Mouse (Mus musculus) brain, embryonic 18.5 days (tissue): ENCODE results near the gene Gstp1.
"Not testable (repeated sequence)": the region's sequence is repeated elsewhere in the genome, so short reads cannot be mapped to it uniquely, and the experiment has no call there.

Experiments used
- DNase-seq: peaks from one replicate; pipeline ENCODE4 v3.0.0-alpha.2; 2012; ENCODE audit warnings: low read depth, low spot score

Gene Gstp1

DNA sequence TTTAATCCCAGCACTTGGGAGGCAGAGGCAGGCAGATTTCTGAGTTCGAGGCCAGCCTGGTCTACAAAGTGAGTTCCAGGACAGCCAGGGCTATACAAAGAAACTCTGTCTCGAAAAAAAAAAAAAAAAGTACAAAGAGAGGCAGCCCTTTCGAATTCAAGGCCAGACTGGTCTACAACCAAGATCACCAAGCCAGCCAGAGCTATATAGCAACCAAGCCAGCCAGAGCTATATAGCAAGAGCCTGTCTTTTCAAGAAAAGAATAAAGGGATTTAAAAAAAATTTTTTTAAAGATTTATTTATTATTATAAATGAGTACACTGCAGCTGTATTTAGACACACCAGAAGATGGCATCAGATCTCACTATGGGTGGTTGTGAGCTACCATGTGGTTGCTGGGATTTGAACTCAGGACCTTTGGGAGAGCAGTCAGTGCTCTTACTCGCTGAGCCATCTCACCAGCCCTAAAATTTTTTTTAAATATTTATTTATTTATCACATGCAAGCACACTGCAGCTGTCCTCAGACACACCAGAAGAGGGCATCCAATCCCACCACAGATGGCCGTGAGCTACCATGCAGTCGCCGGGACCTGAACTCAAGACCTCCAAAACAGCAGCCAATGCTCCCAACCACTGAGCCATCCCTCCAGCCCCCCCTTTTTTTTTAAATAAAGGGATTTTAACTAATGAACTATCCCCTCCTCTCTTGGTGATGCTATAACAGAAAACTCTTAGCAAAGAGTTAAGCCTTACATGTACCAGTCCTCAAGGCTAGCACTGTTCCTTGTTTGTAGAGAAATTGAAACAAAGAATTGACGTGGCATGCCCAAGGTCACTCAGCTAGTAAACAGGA lies 22.5 kb upstream of the Gstp1 start:
- DNase-seq: not testable (repeated sequence)

DNA sequence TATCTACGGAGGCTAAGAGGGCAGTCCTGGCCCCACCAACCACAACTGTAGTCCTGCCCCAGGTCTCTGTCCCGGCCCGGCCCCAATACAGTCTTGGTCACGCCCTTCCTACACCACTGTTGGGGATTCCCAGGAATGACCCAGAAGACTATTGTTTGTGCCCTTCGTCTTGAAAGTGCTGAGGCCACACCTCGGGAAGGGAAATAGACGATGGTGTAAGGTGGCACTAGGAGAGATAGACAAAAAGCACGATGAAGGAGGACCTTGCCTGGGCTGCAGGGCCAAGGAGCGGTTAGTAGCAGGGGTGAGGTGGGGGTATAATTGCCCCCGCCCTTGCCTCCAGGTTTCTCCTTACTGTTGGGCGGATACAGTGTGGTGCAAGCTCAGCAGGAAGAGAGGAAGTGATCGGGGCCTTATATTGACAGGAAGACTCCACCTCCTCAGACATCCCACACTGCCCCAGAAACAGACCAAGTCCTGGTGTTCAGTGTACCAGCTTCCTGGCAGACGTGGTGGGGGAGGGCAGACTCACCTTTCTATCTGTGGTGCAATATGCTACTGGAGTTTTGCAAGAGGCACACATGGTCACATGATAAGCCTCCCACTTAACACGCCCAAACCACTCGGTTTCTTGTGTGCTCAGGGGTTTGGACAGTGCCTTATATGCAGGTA lies 21.4 kb upstream of the Gstp1 start, which contains the start of gene Gstp3:
Gene Gstp3 (minus strand): TSS at position 501 of the 672 bp plus-strand sequence.
- DNase-seq: no peak

DNA sequence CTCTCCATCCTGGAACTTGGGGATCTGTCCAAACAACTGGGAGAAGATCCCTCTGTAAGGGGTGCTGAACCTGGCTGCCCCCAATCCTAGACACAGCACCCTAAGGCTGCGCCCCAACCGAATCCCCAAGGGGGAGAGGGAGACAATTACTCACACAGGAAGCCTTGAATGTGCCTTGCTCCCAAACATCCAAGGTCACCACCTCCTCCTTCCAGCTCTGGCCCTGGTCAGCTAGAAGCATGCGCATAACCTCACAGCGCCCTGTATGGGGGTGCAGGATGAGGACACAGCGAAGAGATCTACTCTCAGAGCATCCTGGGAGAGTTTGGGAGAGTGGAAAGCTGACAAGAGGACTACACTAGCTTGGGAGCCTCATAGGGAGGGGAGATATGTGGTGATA lies 20.8 kb upstream of the Gstp1 start:
- DNase-seq: no peak

DNA sequence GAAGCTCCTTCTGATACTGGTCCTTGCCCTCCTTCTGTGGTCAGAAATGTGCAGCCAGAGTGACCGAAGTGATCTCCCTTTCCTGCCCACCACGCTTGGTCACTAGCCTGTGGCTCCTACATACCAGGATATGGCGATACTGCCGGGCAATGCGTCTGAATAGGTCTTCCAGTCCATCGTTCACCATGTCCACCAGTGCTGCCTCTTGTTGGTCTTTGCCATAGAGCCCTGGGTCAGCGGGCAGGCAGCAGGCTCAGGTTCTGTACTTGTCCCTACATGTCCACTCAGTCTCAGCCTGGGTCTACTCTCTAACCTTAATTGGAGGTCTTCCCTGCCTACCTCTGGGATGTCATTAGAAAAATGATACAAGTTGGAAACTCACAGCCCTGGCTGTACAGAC lies 20.2 kb upstream of the Gstp1 start:
- no peak for DNase-seq

DNA sequence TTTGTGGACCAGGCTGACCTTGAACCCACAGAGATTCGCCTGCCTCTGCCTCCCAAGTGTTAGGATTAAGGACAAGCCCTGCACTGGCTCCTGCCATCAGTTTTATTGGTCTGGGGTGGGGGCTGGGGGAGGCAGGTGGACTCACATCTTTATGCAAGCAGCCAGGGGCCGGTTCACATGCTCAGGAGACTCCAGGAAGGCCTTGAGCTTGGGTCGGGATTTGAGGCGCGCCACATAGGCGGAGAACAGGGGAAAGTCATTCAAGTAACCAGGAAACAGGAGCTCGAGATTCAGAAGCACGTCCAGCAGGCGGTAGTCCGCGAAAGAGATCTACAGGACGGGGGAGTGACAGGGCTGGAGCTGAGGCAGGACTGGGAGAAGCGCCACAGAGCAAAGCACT lies 19.6 kb upstream of the Gstp1 start:
- no peak for DNase-seq

DNA sequence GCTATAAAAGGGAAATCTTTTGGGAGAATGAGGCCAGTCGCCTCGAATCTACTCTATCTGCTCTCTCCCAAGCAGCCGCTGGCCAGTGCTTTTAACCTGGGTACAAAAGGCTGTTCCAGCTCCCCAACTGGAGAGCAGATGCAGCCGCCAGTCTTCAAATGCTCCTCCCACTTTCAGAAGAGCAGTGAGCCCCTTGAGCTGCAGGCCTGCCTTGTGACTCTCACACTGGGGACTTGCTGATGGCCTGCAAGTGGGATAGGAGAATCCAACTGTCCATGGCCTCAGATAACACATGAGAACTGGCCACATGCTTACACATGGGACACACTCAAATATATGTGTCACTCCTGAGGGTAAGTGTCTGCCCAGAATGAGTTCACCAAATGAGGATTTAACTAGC lies 18.9 kb upstream of the Gstp1 start:
- no peak for DNase-seq

DNA sequence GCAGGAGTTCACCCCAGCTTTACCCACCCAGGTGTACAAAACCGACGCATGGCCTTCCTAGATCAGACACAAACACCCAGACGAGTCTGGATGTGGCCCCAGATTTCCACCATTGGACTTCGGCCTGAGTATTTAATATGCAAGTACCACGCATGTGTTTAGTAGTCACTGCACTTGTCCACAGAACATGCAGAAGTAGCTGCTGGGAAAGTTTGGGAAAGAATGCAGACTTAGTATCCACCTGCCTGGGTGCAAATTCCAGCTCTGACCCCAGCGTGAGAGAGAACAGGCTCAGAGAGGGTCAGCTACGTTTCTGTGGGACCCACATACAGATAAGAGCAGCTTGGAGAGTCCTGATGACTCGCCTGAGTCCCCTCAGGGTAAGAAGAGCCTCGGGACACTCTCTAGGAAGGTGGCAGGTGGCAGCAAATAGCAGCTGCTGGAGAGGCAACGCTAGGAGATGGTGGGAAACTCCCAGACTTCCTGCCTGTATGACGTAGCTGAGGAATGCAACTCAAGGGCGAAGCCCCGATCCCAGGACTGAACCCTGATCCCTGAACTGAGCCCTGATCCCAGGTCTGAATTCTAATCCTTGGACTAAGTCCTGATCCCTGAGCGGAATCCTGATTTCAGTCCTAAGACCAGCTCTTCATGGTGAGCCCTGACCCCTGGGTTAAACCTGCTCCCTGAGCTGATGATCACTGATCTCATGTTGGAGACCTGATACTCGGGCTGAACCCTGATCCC lies 18.3 kb upstream of the Gstp1 start:
- DNase-seq: no peak

DNA sequence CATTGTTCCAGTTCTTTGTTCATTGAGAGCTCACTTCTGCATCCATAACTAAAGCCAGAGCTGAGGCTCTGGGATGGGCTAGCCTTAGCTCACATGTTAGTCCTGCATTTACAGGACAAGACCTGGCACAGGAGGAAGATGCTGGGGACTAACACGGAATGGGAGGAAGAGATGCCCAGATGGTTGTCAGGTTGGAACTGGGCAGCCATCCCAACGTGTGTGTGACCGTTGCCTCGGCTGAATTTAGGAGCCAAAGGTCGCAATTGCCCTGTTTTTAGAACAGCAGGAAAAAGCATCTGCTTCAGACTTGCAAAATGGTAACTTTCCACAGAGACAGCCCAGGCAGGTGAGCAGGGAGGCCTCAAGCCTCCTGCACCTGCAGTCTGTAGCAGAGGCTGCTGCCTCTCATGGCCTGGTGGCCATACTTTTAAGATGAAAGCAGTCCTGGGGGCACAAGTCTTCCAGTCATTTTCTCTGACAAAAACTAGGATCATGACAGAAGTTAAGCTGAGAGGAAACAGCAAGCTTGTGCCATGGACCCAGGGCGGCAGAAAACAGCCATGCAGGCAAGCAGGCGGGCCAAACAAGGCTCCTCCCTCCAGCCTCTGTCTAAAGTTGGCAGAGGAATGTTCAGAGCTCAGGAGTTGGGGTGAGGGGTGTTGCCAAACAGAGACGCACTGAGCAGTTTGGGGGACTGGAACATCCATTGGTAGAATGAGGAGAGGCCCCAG lies 17.6 kb upstream of the Gstp1 start:
- no peak for DNase-seq

DNA sequence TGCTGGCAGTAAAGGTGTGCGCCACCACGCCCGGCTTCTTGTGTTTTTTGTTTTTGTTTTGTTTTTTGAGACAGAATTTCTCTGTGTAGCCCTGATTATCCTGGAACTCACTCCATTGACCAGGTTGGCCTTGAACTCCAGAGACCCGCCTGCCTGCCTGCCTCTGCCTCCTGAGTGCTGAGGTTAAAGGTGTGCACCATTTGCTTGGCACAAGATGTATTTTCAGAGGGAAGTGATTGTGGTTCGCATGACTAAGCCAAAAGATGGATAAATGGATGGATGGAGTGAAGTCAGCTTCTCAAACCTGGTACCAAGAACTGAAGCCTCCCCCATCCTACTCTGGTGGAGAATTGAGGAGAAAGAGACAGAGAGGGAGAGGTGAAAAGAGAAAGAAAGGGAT lies 16.8 kb upstream of the Gstp1 start:
- no peak for DNase-seq

DNA sequence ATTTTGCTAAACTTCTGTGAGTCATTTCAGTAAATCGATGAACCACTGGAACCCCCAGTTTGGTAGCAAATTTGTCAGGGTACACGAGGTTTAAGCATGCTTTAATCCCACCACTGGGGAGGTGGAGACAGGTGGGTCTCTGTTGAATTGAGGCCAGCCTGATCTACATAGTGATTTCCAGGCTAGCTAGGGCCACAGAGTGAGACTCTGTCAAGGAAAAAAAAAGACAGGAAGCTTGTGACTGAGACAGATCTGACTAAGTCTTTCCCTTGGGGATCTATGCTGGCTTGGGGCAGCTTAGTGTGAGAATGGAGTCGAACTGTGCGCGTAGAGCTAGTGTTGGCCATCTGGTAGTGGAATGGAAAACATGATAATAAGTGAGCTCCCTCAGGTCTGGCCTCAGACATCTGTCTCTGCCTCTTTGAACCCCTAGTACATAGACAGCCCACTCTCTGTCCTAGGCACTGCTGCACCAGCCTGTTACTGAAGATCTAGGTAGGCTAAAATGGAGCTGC lies 14.8 kb upstream of the Gstp1 start:
- no peak for DNase-seq

DNA sequence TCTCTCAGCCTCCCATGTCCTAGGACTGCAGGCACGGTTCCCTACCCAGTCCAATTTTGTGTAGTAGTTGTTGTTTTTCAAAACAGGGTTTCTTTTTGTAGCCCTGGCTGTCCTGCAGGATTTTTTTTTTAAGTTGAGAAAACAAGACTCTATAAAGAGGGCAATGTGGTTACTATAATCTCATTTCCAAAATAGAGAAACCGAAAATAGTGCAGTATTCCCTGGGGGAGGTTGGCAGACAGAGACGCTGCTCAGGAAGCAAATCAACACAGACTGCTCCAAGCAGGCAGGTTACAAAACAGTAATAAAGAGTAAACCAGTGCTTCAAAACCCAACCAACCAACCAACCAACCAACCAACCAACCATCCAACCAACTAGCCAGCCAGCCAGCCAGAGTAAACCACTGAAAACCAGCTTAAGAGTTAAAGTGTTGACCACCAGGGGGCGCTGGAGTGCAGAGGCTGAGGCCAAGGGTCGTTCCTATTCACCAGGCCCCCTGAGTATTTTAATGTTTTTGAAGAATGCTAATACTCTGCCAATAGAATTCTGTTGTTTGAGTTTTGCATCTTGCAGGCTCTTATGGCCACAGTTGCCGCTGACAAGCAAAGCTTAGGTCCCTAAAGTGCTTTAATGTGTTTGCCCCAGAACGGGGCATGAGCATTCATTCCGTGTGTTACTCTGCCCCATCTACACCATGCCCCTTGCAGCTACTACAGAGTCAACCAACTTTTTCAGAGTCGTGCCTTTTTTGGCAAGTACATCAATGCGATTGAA lies 14.1 kb upstream of the Gstp1 start:
- no peak for DNase-seq

DNA sequence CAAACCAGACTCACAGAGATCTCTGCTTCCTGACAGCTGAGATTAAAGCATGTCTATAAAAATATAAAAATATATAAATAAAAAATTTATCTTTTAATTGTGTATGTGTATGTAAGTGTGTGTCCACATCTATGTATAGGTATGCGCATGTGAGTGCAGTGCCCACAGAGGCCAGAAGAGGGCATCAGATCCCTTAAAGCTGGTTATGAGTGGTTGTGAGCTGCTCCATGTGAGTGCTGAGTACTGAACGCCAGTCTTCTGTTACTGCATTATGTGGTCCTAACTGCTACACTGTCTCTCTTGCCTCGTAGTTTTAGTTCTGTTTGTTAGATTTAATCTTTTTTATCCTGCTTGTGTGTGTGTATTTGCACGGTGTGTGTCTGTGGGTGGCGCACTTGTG lies 13.2 kb upstream of the Gstp1 start:
- no peak for DNase-seq

DNA sequence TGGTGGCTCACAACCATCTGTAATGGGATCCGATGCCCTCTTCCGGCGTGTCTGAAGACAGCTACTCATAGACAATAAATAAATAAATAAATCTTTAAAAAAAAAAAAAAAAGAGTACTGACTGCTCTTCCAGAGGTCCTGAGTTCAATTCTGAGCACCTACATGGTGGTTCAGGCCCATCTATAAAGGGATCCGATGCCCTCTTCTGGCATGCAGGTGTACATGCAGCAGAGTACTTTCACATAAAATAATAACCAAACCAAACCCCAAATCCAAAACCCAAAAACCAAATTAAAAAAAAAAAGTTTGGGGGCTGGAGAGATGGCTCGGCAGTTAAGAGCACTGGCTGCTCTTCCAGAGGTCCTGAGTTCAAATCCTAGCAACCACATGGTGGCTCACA lies 11.3 kb upstream of the Gstp1 start:
- DNase-seq: not testable (repeated sequence)

DNA sequence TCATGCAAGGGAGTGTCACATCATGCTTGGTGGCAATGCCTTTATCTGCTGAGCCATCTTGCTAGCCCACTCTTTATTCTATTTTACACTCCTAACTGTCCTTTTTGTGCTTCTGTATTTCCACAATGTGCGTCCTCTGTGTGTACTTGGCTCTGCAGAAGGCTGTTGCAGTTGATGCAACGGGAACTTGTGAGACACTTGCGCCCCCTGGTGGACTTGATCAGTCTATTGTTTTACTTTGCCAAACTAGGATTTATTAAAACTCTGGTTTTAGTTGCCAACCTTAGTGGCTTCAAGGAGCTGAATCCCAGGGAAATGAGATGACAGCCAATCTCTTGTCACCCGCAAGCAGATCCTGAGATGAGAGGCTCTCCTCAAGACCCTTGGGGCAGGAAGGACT lies 10.1 kb upstream of the Gstp1 start:
- no peak for DNase-seq

DNA sequence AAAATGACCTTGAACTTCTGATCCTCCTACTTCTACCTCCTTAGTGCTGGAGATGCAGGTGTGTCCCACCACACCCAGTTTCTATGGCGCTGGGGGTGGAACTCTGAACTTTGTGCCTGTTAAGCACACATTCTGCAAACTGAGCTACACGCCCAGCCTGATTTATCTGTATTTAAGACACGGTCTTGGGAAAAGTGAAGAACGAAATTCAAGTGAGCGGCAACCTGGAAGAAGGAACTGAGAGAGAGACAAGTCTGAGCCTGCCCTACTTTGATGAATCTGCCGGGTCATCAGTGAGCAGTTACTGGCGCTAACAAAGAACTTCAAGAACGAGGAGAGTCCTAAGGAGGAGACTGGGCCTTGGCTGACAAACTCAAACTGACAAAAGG lies 9.1 kb upstream of the Gstp1 start:
- DNase-seq: no peak

DNA sequence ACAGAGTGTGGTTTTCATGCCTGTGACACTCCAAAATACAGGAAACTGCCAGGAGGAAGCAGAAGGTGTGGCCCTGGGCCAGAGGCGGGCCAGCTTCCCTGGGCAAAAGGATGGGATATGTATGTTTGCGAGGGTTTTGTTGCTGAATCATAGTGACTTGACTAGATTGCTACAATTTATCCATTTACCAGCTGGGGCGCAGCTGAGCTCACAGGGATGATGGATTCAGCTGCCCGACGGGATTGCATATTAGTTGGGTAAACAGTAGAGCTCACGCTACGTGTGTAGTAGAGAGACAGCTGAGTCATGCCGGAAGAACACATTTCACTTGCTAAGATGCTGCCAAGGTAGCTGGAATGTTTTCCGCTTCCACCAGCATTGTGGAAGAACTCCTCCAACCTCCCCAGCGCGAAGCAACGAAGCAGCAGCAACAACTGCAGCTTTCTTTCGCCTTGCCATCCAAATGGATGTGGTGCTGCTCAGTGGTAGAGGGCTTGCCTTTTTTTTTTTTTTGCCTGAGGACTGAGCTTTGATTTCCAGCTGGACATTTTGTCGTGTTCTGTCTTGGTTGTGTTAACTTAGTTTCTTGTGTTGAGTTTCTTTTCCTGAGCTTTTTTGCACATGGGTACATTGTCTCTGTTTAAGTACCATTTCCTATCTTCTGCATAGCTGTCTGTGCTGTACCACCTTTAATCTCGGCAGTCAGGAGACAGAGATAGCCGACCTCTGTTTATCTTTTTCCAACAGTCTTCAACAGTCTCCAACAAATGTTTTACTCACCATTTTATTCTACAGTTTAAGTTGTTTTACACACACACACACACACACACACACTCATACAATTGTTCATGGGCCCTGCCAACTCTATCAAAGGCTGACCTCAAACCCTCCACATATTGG lies 8.4 kb upstream of the Gstp1 start, which contains the start of gene Gstp2:
Gene Gstp2 (minus strand): TSS at position 58 of the 900 bp plus-strand sequence.
- no peak for DNase-seq

DNA sequence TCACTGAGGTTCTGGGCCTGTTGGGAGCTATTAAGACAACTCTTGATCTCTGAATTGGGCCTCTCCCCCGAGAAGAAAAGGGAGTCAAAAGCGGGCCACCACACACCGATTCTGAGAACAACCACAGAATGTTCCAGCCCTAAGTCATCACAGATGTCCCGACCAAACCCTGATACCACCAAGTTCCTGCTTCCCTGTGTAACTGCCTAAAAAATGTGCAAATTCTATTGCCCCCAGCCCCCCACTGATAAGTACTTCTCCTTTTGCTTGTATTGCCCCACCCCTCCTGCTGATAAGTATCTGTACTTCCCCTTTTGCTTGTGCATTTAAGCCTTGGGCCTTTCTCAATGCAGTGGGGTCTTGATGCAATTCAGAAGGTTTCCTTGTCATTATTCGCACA lies 6.3 kb upstream of the Gstp1 start:
- DNase-seq: not testable (repeated sequence)

DNA sequence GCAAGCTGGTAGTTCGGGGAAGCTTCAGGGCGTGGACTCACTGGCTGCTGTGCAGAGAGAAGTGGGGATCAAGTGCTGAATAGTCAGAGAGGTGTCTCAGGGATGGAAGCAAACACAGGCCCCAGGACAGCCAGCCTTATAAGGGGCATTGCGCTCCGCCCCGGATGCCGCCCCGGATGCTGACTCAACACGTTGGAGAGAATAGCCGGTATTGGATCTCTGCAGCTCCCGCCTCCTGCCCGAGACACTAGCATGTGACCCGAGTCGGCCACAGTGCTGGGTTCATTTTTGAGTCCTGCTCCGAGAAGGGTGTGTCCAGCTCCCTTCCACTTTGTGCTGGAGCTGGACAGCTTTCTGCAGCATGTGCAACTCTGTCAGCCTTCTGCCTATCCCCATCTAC lies 4.3 kb upstream of the Gstp1 start:
- DNase-seq: no peak

DNA sequence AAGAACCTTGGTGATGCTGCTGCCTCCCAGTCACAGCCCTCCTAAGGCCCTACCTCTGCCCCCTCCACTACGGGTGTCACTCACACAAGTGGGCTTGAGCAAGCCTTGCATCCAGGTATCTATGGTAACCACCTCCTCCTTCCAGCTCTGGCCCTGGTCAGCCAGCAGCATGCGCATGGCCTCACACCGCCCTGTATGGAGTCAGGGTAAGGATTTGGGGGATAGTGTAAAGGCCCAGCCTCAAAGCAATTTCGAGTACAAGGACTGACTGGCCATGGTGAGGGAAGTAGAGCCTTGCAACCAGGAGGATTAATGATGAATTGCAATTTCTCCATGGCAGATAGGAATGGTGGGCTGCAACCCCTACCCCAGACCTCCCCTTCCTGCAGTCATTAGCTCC lies 3.7 kb upstream of the Gstp1 start:
- DNase-seq: not testable (repeated sequence)

DNA sequence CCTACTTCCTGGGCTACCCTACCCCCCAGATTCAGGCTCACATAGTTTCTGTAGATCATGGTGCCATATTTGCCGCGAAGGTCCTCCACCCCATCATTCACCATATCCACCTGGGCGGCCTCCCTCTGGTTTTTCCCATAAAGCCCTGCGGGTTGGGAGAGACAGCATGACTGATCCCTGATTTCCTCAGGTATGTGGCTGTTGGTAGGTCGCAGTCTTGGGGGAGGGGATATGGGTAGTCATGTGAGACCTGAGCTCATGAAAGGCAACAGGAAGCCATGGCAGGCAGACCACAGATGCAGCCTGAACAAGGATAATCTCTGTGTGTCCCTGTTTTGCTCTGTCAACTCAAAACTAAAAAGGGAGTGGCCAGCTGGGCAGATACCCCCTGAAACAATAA lies 3.2 kb upstream of the Gstp1 start:
- DNase-seq: not testable (repeated sequence)
